Comparison of ENCODE assay signal across 8 mouse cellular contexts in the genomic region with DNA sequence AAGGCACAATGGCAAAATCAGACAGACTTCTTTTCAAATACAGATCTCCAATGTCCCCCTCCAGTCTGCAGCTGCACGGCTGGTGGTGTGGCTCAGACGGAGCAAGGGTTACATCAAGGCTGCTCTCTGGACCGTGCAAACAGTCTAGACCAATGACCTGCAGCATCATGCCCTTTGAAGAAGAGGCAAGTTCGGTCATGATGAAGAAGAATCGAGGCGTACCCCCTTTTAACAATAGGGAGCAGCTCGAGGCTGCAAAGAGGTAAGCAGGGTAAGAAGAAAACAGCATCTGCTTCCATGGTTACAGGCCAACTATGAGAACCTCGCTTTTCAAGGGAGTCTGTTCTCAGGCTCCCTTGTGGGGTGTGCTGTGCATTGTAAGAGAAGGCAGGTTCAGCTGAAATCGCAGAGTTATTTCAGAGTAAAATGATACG.
A peak's percentile ranks its signal among the peaks of the same experiment; 100 is the strongest.
DNase-seq lines count a peak whose midpoint lies in the region; ATAC-seq lines count a peak whose summit lies in the region.

No protein-coding gene starts in this region.

- no peaks in the 10 kb centered on the region for H3K36me3 ChIP-seq in heart, embryonic 16.5 days (ENCODE audit: control insufficient read depth, insufficient read depth)
- H3K36me3 ChIP-seq in midbrain, embryonic 16.5 days (ENCODE audit: control insufficient read depth, insufficient read depth, low read length): no peaks in the 10 kb centered on the region

- 57% methylated on average over 10 of the region's 10 CpGs for WGBS in heart, embryonic 16.5 days
- 2% methylated on average over 10 of the region's 10 CpGs for WGBS in midbrain, embryonic 16.5 days

- H3K4me1 ChIP-seq in heart, embryonic 16.5 days (ENCODE audit: control insufficient read depth, insufficient read depth, low read length): peaks cover 9% of the 10 kb centered on the region
- peaks cover 2% of the 10 kb centered on the region; the same call in 1 of the 2 replicates for H3K4me1 ChIP-seq in midbrain, embryonic 16.5 days (ENCODE audit: control insufficient read depth, insufficient read depth, low read length)

- H3K9ac ChIP-seq in heart, embryonic 16.5 days (ENCODE audit: low read length): no peak overlapping the region
- H3K9ac ChIP-seq in midbrain, embryonic 16.5 days (ENCODE audit: low read depth, low read length): peak overlapping the region; percentile 69

- no peaks in the 10 kb centered on the region for H3K27me3 ChIP-seq in heart, embryonic 16.5 days (ENCODE audit: control insufficient read depth, insufficient read depth, low read length)
- no peaks in the 10 kb centered on the region for H3K27me3 ChIP-seq in midbrain, embryonic 16.5 days (ENCODE audit: control insufficient read depth, insufficient read depth, low read depth, low read length)

- H3K4me3 ChIP-seq in heart, embryonic 16.5 days (ENCODE audit: low read length): no peak overlapping the region
- peak overlapping the region; percentile 37 for H3K4me3 ChIP-seq in midbrain, embryonic 16.5 days (ENCODE audit: low read depth, low read length)

- H3K27ac ChIP-seq in heart, embryonic 16.5 days (ENCODE audit: low read length): peak overlapping the region; percentile 7; the same call in 1 of the 2 replicates
- H3K27ac ChIP-seq in midbrain, embryonic 16.5 days (ENCODE audit: low read length): peak overlapping the region; percentile 96

- no peak overlapping the region for H3K4me2 ChIP-seq in heart, embryonic 16.5 days (ENCODE audit: low read depth, low read length)
- peak overlapping the region; percentile 68 for H3K4me2 ChIP-seq in midbrain, embryonic 16.5 days (ENCODE audit: low read length)

- no peaks in the 10 kb centered on the region for H3K9me3 ChIP-seq in heart, embryonic 16.5 days (replicated peaks; ENCODE audit: control insufficient read depth, low read length)
- no peaks in the 10 kb centered on the region for H3K9me3 ChIP-seq in midbrain, embryonic 16.5 days (replicated peaks; ENCODE audit: control insufficient read depth, low read length, poor library complexity, severe bottlenecking)

- DNase-seq in adrenal gland, postnatal 10 days: peak; percentile 15
- DNase-seq in adrenal gland, adult 8-10 months: no peak
- DNase-seq in embryo, embryonic 10.5 days (ENCODE audit: low spot score): peak; percentile 91
- peak; percentile 77 to 79 for DNase-seq in layer of hippocampus, postnatal 14 days (ENCODE audit: low spot score in 2 of 2)
- no peak for DNase-seq in spleen, adult 12 weeks (ENCODE audit: low spot score)
- no peak for DNase-seq in spleen, postnatal 14 days (ENCODE audit: low spot score in 2 of 2)

- ATAC-seq in heart, embryonic 16.5 days (replicated peaks; ENCODE audit: extremely low read depth, insufficient read depth, low FRiP score): no peak
- ATAC-seq in midbrain, embryonic 16.5 days: peak; percentile 93

Comparison
In these comparisons a context has a peak if more than half of its experiments do, and no peak if none do; other contexts are left out.
1. DNase-seq: peak in adrenal gland, postnatal 10 days (single experiment), embryo, embryonic 10.5 days (single experiment) and layer of hippocampus, postnatal 14 days (2 of 2); none in adrenal gland, adult 8-10 months (single experiment), spleen, adult 12 weeks (single experiment) and spleen, postnatal 14 days (0 of 2).